Mouse (Mus musculus) liver, embryonic 14.5 days (tissue): Measurements from ENCODE around the gene Tmem45a. TPM values are rescaled to one million over a fixed set of nuclear protein-coding genes. Genes with fewer than 3 reads are reported as not detected.

ENCODE experiments used
- ATAC-seq: fragments of 200-750 bp; cut with Nextera tagmentation; 2 replicates; pipeline ENCODE4 v1.8.0; 2017; ENCODE audit warnings: moderate number of reproducible peaks, mild to moderate bottlenecking, moderate library complexity; ENCODE audit not compliant: insufficient read depth
- DNase-seq, 3 experiments: peaks; one replicate each; pipeline ENCODE4 v3.0.0-alpha.2; 2012 to 2013; ENCODE audit warnings: low read depth in 3 of 3, low spot score in 3 of 3
- H3K27ac ChIP-seq: fragments of 300-500 bp; sonication (generic); 2 replicates; pipeline ENCODE4 v1.5.1; 2014; ENCODE audit warnings: moderate library complexity, mild to moderate bottlenecking, control low read depth, inconsistent platforms
- H3K27me3 ChIP-seq: fragments of 300-500 bp; sonication (generic); 2 replicates; pipeline ENCODE4 v1.6.1; 2014; ENCODE audit warnings: mild to moderate bottlenecking, low read length, moderate library complexity; ENCODE audit not compliant: control insufficient read depth, insufficient read depth
- H3K36me3 ChIP-seq: fragments of 300-500 bp; sonication (generic); replicated peaks from 2 replicates; pipeline ENCODE4 v1.6.1; 2014; ENCODE audit warnings: low read depth; ENCODE audit not compliant: control insufficient read depth, insufficient read depth
- H3K4me1 ChIP-seq, 2 experiments: fragments of 200-500 bp in 1 of 2; fragments of 300-500 bp in 1 of 2; sonication (generic) in 1 of 2; replicated peaks; 2 replicates each; pipeline ENCODE4 v1.6.1; 2012 to 2014; ENCODE audit warnings: antibody characterized with exemption in 1 of 2, inconsistent platforms in 1 of 2, low read length in 1 of 2; ENCODE audit not compliant: control insufficient read depth in 2 of 2, insufficient read depth in 2 of 2
- H3K4me2 ChIP-seq: fragments of 300-500 bp; sonication (generic); 2 replicates; pipeline ENCODE4 v1.6.1; 2014; ENCODE audit warnings: low read depth, mild to moderate bottlenecking, control low read depth, moderate library complexity
- H3K4me3 ChIP-seq, 2 experiments: fragments of 200-500 bp in 1 of 2; fragments of 300-500 bp in 1 of 2; sonication (generic) in 1 of 2; 2 replicates each; pipeline ENCODE4 v1.5.1; 2012 to 2014; ENCODE audit warnings: low read depth in 2 of 2, low read length in 2 of 2, mild to moderate bottlenecking in 2 of 2, control low read depth in 1 of 2, inconsistent platforms in 1 of 2, moderate library complexity in 1 of 2; ENCODE audit not compliant: insufficient read depth in 1 of 2
- H3K9ac ChIP-seq: fragments of 300-500 bp; sonication (generic); replicated peaks from 2 replicates; pipeline ENCODE4 v1.6.1; 2014; ENCODE audit warnings: mild to moderate bottlenecking, control low read depth, moderate library complexity
- H3K9me3 ChIP-seq: fragments of 300-500 bp; sonication (generic); 2 replicates; pipeline ENCODE4 v1.6.1; 2016; ENCODE audit warnings: low read length, mixed read lengths; ENCODE audit not compliant: control insufficient read depth
- CTCF ChIP-seq: IDR thresholded peaks from 2 replicates; pipeline ENCODE4 v1.5.1; 2016; ENCODE audit warnings: antibody characterized with exemption, low read depth, control low read depth
- EP300 ChIP-seq: IDR thresholded peaks from 2 replicates; pipeline ENCODE4 v1.6.1; 2016; ENCODE audit warnings: antibody characterized with exemption, low read depth
- WGBS: fragments of 180-500 bp; shearing (Covaris S2); extraction: QIAGEN DNeasy Blood & Tissue Kit; methylation state at CpG from one replicate; pipeline ENCODE4 v1.1.7; 2014; ENCODE audit not compliant: insufficient replicate concordance; 5-methylcytosine and 5-hydroxymethylcytosine counted together
- polyA plus RNA-seq, 2 experiments: library from polyadenylated mRNA; depleted of rRNA in 1 of 2; stranded (reverse) in 1 of 2; unstranded in 1 of 2; fragments of >200 nt; fragmentation: Nextera tagmentation in 1 of 2; extraction: Ambion mirVana in 1 of 2; gene quantifications; 2 replicates each; pipeline versions ENCODE4 v1.2.1 to v1.2.3; 2012 to 2014

The Tmem45a gene
- polyA plus RNA-seq, 2 experiments, result 0.28 to 0.38 TPM

- WGBS, result 68% methylated on average over 5 of the region's 5 CpGs
- H3K4me1 ChIP-seq, result no peaks in the 10 kb centered on the region; a peak in 1 of 4 replicates
- no peak overlapping the region for H3K27ac ChIP-seq
- DNase-seq (no peak), ATAC-seq (no peak)
- no peak for TF ChIP-seq EP300
- TF ChIP-seq CTCF, result no peak
- no peak overlapping the region for H3K4me2 ChIP-seq
- no peaks in the 10 kb centered on the region for H3K36me3 ChIP-seq
- no peak overlapping the region for H3K9ac ChIP-seq
- no peaks in the 10 kb centered on the region for H3K27me3 ChIP-seq
- no peaks in the 10 kb centered on the region for H3K9me3 ChIP-seq
- H3K4me3 ChIP-seq, result no peak overlapping the region
Measured at GRCm38 (mm10) chr16:56891583-56891982, 5.6 kb upstream of the Tmem45a start.

DNA sequence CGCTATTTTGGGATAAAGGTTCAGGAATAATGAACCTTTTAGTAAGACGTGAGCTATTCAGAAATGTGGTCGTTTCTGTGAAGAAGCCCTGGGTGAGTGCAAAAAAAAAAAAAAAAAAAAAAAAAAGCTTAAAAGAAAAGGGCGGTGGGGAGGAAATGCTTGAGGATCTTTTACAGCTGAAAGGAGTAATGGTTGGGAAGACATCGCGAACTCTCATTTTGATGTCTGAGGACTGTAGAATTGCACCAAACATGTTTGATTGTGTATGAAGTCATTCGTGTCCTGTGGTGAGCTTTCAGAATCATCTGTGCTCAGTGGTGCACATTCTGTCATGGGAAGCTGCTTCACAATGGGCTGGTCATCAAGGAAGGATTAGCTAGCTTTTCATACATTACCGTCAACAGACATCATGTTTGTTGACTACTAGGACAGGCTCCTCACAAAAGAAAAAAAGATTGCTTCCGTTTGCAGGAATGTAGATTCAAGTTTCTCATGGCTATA is 700 bp upstream of the Tmem45a start:
- no peak overlapping the region for H3K9ac ChIP-seq
- no peaks in the 10 kb centered on the region for H3K9me3 ChIP-seq
- peak overlapping the region; percentile 66; the same call in 1 of the 2 replicates for H3K4me2 ChIP-seq
- TF ChIP-seq CTCF (no peak), EP300 (no peak)
- no peaks in the 10 kb centered on the region; a peak in 2 of 4 replicates for H3K4me1 ChIP-seq
- H3K27ac ChIP-seq, result no peak overlapping the region
- ATAC-seq, result no peak
- 28% methylated on average over 9 of the region's 9 CpGs for WGBS
- no peak for DNase-seq
- H3K27me3 ChIP-seq, result no peaks in the 10 kb centered on the region
- peak overlapping the region in 1 of 2 experiments; percentile 42; a peak in 2 of 4 replicates for H3K4me3 ChIP-seq
- no peaks in the 10 kb centered on the region for H3K36me3 ChIP-seq

DNA sequence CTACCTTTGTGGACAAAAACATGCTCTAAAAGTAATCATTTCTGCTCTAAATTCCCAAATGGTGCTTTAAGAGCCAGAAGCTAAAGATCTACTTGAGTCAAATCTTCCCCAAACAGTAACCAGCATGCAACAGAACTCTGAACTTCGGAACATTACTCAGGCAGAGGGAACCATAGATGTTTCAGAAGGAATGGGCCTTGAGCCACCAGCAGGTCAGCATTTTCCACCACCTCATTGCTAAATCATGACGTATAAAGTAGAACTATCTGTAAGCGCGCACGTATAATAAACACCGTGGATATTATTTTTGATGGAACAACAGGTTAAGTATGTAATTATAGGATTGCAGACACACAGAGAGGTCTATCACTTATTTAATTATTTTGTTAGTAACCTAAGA is 1.2 kb downstream of the Tmem45a start:
- no peak overlapping the region for H3K9ac ChIP-seq
- 83% methylated on average over 6 of the region's 6 CpGs for WGBS
- ATAC-seq, result no peak
- DNase-seq, result no peak
- H3K4me3 ChIP-seq, result no peak overlapping the region
- H3K4me1 ChIP-seq, result no peaks in the 10 kb centered on the region; a peak in 2 of 4 replicates
- no peaks in the 10 kb centered on the region for H3K36me3 ChIP-seq
- no peak overlapping the region for H3K27ac ChIP-seq
- H3K9me3 ChIP-seq, result no peaks in the 10 kb centered on the region
- TF ChIP-seq EP300 (no peak), CTCF (no peak)
- H3K4me2 ChIP-seq, result no peak overlapping the region
- no peaks in the 10 kb centered on the region for H3K27me3 ChIP-seq

GRCm38 (mm10) chr16:56873410-56873809 is 12.6 kb downstream of the Tmem45a start:
- no peaks in the 10 kb centered on the region for H3K9me3 ChIP-seq
- H3K27me3 ChIP-seq, result no peaks in the 10 kb centered on the region
- no peak for TF ChIP-seq EP300
- TF ChIP-seq CTCF, result no peak
- no peak overlapping the region for H3K4me2 ChIP-seq
- 31% methylated on average over 2 of the region's 2 CpGs for WGBS
- H3K4me1 ChIP-seq, result no peaks in the 10 kb centered on the region
- DNase-seq, result no peak
- no peak for ATAC-seq
- H3K27ac ChIP-seq, result no peak overlapping the region
- no peak overlapping the region for H3K4me3 ChIP-seq
- no peaks in the 10 kb centered on the region for H3K36me3 ChIP-seq
- no peak overlapping the region for H3K9ac ChIP-seq

DNA sequence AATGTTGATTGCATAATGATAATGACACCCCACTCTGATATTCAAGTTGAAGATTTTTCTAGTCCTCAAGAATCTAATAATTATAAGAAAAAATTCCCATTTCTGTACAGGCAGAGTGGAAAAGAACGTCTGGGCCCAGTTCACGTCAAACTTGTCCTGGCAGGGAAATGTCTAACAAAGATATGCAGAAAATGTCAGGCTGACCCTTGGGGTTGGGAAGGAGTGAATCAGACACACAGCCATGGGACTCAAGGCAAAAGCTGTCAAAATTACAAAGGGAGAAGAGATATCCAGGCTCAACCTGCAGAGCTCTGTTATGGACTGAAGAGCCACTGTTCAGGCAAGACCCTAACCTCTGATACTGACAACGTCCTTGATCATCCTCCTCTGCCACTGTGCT is 15.5 kb downstream of the Tmem45a start:
- H3K4me1 ChIP-seq, result no peaks in the 10 kb centered on the region
- WGBS, result 52% methylated on average over 3 of the region's 3 CpGs
- H3K4me2 ChIP-seq, result no peak overlapping the region
- no peaks in the 10 kb centered on the region for H3K27me3 ChIP-seq
- DNase-seq, result no peak
- TF ChIP-seq EP300 (no peak), CTCF (no peak)
- no peak overlapping the region for H3K4me3 ChIP-seq
- no peak overlapping the region for H3K27ac ChIP-seq
- no peaks in the 10 kb centered on the region for H3K9me3 ChIP-seq
- H3K9ac ChIP-seq, result no peak overlapping the region
- no peaks in the 10 kb centered on the region for H3K36me3 ChIP-seq
- ATAC-seq, result no peak
